Mouse (Mus musculus) midbrain, embryonic 15.5 days (tissue): Measurements from ENCODE around the gene Maco1. TPM values are rescaled to one million over a fixed set of nuclear protein-coding genes. Genes with fewer than 3 reads are reported as not detected.

Source experiments
- ATAC-seq: fragments of 200-750 bp; cut with Nextera tagmentation; replicated peaks from 2 replicates; pipeline ENCODE4 v1.8.0; 2017; ENCODE audit warnings: moderate TSS enrichment
- H3K27ac ChIP-seq: fragments of 300-500 bp; sonication (generic); 2 replicates; pipeline ENCODE4 v1.5.1; 2015; ENCODE audit warnings: mild to moderate bottlenecking, inconsistent platforms
- H3K27me3 ChIP-seq: fragments of 300-500 bp; sonication (generic); replicated peaks from 2 replicates; pipeline ENCODE4 v1.6.1; 2015; ENCODE audit warnings: inconsistent platforms
- H3K36me3 ChIP-seq: fragments of 300-500 bp; sonication (generic); replicated peaks from 2 replicates; pipeline ENCODE4 v1.6.1; 2015; ENCODE audit warnings: inconsistent platforms
- H3K4me1 ChIP-seq: fragments of 300-500 bp; sonication (generic); 2 replicates; pipeline ENCODE4 v1.6.1; 2015; ENCODE audit warnings: inconsistent platforms
- H3K4me2 ChIP-seq: fragments of 300-500 bp; sonication (generic); 2 replicates; pipeline ENCODE4 v1.6.1; 2015; ENCODE audit warnings: inconsistent platforms, mild to moderate bottlenecking, moderate library complexity
- H3K4me3 ChIP-seq: fragments of 300-500 bp; sonication (generic); 2 replicates; pipeline ENCODE4 v1.5.1; 2015; ENCODE audit warnings: mild to moderate bottlenecking, inconsistent platforms
- H3K9ac ChIP-seq: fragments of 300-500 bp; sonication (generic); 2 replicates; pipeline ENCODE4 v1.6.1; 2015; ENCODE audit warnings: mild to moderate bottlenecking, inconsistent platforms
- H3K9me3 ChIP-seq: fragments of 300-500 bp; sonication (generic); 2 replicates; pipeline ENCODE4 v1.6.1; 2016; ENCODE audit warnings: inconsistent platforms
- WGBS: fragments of 180-500 bp; shearing (Covaris S2); methylation state at CpG from one replicate; pipeline ENCODE4 v1.1.7; 2015; ENCODE audit warnings: mixed read lengths; 5-methylcytosine and 5-hydroxymethylcytosine counted together
- polyA plus RNA-seq: library from polyadenylated mRNA; unstranded; fragments of >200 nt; fragmentation: Nextera tagmentation; extraction: Ambion mirVana; gene quantifications from 2 replicates; pipeline ENCODE4 v1.2.1, GENCODE M21; 2015

Maco1 gene
- polyA plus RNA-seq, 1 experiment from 2014 or later, result 106 TPM

GRCm38 (mm10) chr4:134776246-134776645, 76.9 kb downstream of the Maco1 start:
- H3K27me3 ChIP-seq, result no peaks in the 10 kb centered on the region
- no peaks in the 10 kb centered on the region for H3K36me3 ChIP-seq
- no peak overlapping the region for H3K9ac ChIP-seq
- H3K27ac ChIP-seq, result no peak overlapping the region
- H3K4me3 ChIP-seq, result no peak overlapping the region
- H3K4me1 ChIP-seq, result no peaks in the 10 kb centered on the region
- no peak overlapping the region for H3K4me2 ChIP-seq
- ATAC-seq, result no peak
- H3K9me3 ChIP-seq, result no peaks in the 10 kb centered on the region
- WGBS, result 75% methylated on average over 7 of the region's 7 CpGs

DNA sequence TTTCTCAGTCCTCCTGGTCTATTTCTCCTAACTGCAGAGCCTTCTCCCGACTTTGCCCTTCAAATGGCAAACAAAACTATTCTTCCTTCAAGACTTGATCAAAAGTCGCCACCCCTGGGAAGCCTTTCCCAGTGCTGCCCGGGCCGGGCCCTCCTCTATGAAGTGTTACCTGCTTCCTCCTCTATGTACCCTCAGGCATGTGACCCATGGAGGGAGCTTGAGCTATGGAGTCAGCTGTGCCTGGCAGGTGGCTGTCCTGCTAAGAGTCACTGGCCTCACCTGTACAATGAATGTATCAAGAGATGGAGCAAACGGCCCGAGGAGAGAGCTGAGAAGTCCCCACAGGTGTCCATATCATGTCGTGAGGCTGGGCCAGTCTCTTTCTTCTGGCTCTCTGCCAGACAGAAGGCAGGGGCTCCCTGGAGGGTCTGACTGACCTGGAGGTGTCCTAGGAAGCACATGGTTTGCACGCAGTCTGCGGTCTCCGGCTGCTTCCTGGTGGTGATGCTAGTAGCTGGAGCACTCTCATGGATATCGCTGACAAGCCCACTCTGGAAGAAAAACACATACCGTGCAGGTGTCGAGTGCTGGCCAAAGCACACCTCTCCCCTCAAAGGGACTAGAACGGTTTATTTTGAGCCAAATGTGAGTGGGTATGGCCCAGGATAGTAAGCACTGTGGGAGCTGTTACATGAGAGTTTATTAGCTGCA, 77.8 kb downstream of the Maco1 start:
- H3K4me1 ChIP-seq, result no peaks in the 10 kb centered on the region
- H3K9ac ChIP-seq, result no peak overlapping the region
- no peak for ATAC-seq
- H3K9me3 ChIP-seq, result no peaks in the 10 kb centered on the region
- H3K27ac ChIP-seq, result no peak overlapping the region
- peaks cover under 1% of the 10 kb centered on the region; the same call in 1 of the 2 replicates for H3K27me3 ChIP-seq
- no peak overlapping the region for H3K4me2 ChIP-seq
- no peak overlapping the region for H3K4me3 ChIP-seq
- no peaks in the 10 kb centered on the region for H3K36me3 ChIP-seq
- 64% methylated on average over 14 of the region's 14 CpGs for WGBS

GRCm38 (mm10) chr4:134774126-134774525, 79.0 kb downstream of the Maco1 start:
- H3K27me3 ChIP-seq, result peaks cover 10% of the 10 kb centered on the region
- ATAC-seq, result no peak
- 91% methylated on average over 6 of the region's 6 CpGs for WGBS

DNA sequence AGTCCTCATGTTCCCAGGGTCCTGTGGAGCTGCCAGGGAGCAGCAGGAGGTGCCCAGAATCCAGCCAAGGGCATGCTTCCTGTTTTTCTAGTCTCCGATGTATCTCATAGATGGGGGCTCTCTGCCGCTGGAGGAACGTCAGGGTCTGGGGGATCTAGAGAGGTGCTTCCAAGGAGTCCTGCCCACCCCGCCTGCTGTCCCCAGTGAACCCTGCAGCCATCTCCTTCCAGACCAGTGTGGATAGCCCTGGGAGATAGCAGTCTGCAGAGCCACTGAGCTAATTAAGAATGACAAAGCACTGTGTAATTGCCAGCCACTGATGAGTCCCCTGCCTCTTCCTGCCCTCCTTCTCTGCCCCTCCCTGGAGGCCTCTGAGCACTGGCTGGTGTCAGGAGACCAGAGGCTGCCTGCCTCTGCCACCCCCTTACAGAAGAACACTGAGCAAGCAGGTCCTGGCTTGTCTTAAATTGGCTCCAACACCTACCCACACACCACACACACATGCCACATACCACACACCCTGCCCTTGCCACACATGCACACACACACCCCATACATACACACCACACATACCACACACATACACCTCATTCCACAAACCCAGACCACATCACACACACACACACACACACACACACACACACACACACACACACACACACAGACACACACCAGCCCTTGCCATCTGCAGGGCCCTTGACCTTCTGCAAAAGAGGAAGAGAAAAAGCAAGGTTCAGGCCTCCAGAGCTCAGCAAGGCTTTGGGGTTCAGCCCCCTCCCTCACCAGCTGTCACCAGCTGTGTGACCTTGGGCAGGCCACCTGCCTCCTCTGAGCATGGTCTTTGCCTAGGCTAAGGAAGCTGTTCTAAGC, 80.1 kb downstream of the Maco1 start:
- Histone ChIP-seq H3K27me3 (peaks cover 20% of the 10 kb centered on the region), H3K4me1 (peaks cover 1% of the 10 kb centered on the region), H3K9me3 (no peaks in the 10 kb centered on the region), H3K9ac (no peak overlapping the region), H3K27ac (no peak overlapping the region), H3K4me3 (no peak overlapping the region), H3K4me2 (no peak overlapping the region), H3K36me3 (no peaks in the 10 kb centered on the region)
- no peak for ATAC-seq
- WGBS, result 59% methylated on average over 4 of the region's 4 CpGs

More at GRCm38 (mm10) chr4:134774126-134774525, 79.0 kb downstream of the Maco1 start:
- H3K27ac ChIP-seq, result no peak overlapping the region
- no peaks in the 10 kb centered on the region for H3K9me3 ChIP-seq
- no peak overlapping the region for H3K4me3 ChIP-seq
- no peak overlapping the region for H3K4me2 ChIP-seq
- H3K36me3 ChIP-seq, result no peaks in the 10 kb centered on the region
- no peak overlapping the region for H3K9ac ChIP-seq
- H3K4me1 ChIP-seq, result no peaks in the 10 kb centered on the region

- Histone ChIP-seq H3K4me3 (no peak overlapping the region), H3K4me1 (peaks cover 15% of the 10 kb centered on the region), H3K9ac (no peak overlapping the region), H3K9me3 (no peaks in the 10 kb centered on the region), H3K4me2 (no peak overlapping the region), H3K36me3 (no peaks in the 10 kb centered on the region), H3K27me3 (peaks cover 28% of the 10 kb centered on the region), H3K27ac (no peak overlapping the region)
- WGBS, result 79% methylated on average over 7 of the region's 7 CpGs
- no peak for ATAC-seq
These were observed 83.3 kb downstream of the Maco1 start for GRCm38 (mm10) chr4:134769891-134770290.

DNA sequence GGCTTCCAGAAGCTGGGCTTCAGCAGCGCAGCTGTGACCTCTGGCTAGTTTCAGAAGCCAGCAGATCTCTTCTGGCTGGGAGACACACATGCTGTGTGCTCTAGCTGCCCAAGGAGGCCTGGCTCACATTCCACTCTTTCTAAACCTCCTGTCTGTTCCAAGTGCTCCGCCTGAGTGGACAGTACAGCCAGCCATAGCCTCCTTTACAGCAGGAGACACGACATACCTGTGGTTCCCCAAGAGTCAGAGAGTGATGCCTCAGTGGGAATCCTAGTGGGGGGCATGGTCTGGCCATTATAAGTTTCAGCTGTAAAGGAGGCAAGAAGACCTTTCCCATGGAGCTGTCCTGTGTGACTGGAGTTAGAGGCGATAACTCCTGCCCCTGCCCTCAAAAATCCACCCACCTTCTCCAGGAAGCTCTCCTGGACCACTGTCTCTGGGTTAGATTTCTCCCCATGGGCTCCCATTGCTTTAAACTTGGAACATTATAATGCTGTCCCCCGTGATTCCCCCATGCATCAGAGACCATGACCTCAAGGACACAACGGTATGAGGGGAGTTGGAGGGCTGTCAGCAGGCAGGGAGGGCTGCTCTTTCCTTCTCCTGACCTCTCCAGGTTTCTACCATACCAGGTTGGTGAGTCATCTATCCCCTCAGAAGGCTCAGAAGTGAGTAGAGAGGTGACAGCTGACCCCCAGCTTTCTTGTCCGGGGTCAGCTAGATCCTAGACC, 83.9 kb downstream of the Maco1 start:
- H3K4me2 ChIP-seq, result no peak overlapping the region
- peaks cover 15% of the 10 kb centered on the region for H3K4me1 ChIP-seq
- no peaks in the 10 kb centered on the region for H3K36me3 ChIP-seq
- H3K4me3 ChIP-seq, result no peak overlapping the region
- H3K27me3 ChIP-seq, result peaks cover 28% of the 10 kb centered on the region
- no peak overlapping the region for H3K27ac ChIP-seq
- H3K9me3 ChIP-seq, result no peaks in the 10 kb centered on the region
- WGBS, result 61% methylated on average over 7 of the region's 7 CpGs
- H3K9ac ChIP-seq, result no peak overlapping the region
- no peak for ATAC-seq

GRCm38 (mm10) chr4:134768226-134768888, 84.8 kb downstream of the Maco1 start:
- Histone ChIP-seq H3K27me3 (peaks cover 28% of the 10 kb centered on the region), H3K36me3 (no peaks in the 10 kb centered on the region)
- no peak for ATAC-seq

GRCm38 (mm10) chr4:134767426-134768225, 85.5 kb downstream of the Maco1 start, which contains the start of gene Ldlrap1:
Gene Ldlrap1 (minus strand): TSS chr4:134768024.
- no peak; the same call in 1 of the 2 replicates for ATAC-seq
- Histone ChIP-seq H3K4me3 (peak within 1 kb of the TSS; percentile 40), H3K4me1 (peaks cover 15% of the 10 kb centered on the region), H3K9ac (peak within 1 kb of the TSS; percentile 23; the same call in 1 of the 2 replicates), H3K9me3 (no peaks in the 10 kb centered on the region), H3K4me2 (peak within 1 kb of the TSS; percentile 69), H3K27me3 (peaks cover 28% of the 10 kb centered on the region), H3K36me3 (no peaks in the 10 kb centered on the region), H3K27ac (no peak within 1 kb of the TSS)
- WGBS, result 0% methylated on average over 70 of the region's 80 CpGs

More at GRCm38 (mm10) chr4:134768226-134768888, 84.8 kb downstream of the Maco1 start:
- H3K4me2 ChIP-seq, result peak overlapping the region; percentile 69
- no peaks in the 10 kb centered on the region for H3K9me3 ChIP-seq
- H3K27ac ChIP-seq, result no peak overlapping the region
- WGBS, result 14% methylated on average over 21 of the region's 21 CpGs
- peak overlapping the region; percentile 23; the same call in 1 of the 2 replicates for H3K9ac ChIP-seq
- H3K4me3 ChIP-seq, result peak overlapping the region; percentile 40
- peaks cover 15% of the 10 kb centered on the region for H3K4me1 ChIP-seq

DNA sequence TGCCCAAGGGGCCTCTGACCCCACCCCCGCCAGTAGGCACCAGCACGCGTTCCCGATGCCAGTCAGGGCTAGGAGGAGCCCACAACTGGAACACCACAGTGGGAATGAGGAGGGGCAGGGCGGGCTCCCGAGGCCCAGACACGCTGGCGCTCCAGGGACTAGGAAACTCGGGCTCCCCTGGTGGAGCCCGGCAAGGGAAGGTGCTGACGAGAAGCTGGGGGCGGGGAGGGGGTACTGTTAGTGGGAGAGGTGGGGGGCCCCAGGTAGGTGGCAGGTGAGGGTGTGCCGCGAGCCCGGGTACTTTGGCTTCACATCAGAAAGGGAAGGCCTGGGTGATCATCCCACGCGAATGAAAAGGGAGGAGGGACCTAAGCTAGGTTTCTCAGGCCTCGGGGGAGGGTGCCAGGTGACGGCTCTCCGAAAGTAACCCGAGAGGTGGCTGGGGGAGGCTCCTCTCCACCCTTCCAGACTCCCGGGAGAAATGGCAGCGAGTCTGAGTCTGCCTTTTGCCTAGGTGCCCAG, 86.2 kb downstream of the Maco1 start:
- Histone ChIP-seq H3K9me3 (no peaks in the 10 kb centered on the region), H3K9ac (peak overlapping the region; percentile 23; the same call in 1 of the 2 replicates), H3K27ac (no peak overlapping the region), H3K4me3 (peak overlapping the region; percentile 40), H3K36me3 (no peaks in the 10 kb centered on the region), H3K4me2 (peak overlapping the region; percentile 69), H3K27me3 (peaks cover 28% of the 10 kb centered on the region), H3K4me1 (peaks cover 15% of the 10 kb centered on the region)
- no peak for ATAC-seq
- WGBS, result 2% methylated on average over 23 of the region's 23 CpGs

DNA sequence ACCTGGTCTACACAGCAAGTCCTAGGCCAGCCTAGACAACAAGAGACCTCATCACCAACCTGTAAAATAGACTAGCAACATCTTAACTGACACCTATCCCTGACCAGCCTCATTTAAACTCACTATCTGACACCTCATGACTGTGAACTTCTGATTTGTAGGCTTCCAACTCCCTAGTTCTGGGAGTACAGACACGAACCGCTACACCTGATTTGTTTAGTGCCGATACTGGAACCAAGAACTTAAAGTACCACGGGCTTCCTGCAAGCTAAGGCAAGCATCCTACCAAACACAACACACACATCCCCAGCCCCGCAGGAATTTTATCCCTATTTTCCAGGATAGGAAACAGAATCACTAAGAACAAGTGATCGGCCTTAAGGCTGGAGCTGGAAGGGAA, 86.9 kb downstream of the Maco1 start:
- no peak for ATAC-seq
- H3K4me2 ChIP-seq, result no peak overlapping the region
- no peaks in the 10 kb centered on the region for H3K36me3 ChIP-seq
- H3K9me3 ChIP-seq, result no peaks in the 10 kb centered on the region
- peaks cover 28% of the 10 kb centered on the region for H3K27me3 ChIP-seq
- 79% methylated on average over 6 of the region's 6 CpGs for WGBS
- H3K4me3 ChIP-seq, result no peak overlapping the region
- H3K9ac ChIP-seq, result no peak overlapping the region
- H3K4me1 ChIP-seq, result peaks cover 15% of the 10 kb centered on the region
- H3K27ac ChIP-seq, result no peak overlapping the region

GRCm38 (mm10) chr4:134764333-134764732, 88.8 kb downstream of the Maco1 start:
- no peak overlapping the region for H3K27ac ChIP-seq
- 82% methylated on average over 3 of the region's 3 CpGs for WGBS
- peaks cover 15% of the 10 kb centered on the region for H3K4me1 ChIP-seq
- peaks cover 20% of the 10 kb centered on the region for H3K27me3 ChIP-seq
- H3K9ac ChIP-seq, result no peak overlapping the region
- no peaks in the 10 kb centered on the region for H3K9me3 ChIP-seq
- no peak overlapping the region for H3K4me2 ChIP-seq
- no peak overlapping the region for H3K4me3 ChIP-seq
- H3K36me3 ChIP-seq, result no peaks in the 10 kb centered on the region
- ATAC-seq, result no peak
